Mouse (Mus musculus) c-Kit-positive CD71-positive TER-119-negative erythroid progenitor cells, embryonic 14.5 days (primary cell): ENCODE results near the gene Acsf3.

ENCODE experiments used
- DNase-seq: peaks from one replicate; pipeline ENCODE4 v3.0.0-alpha.2; 2013; ENCODE audit warnings: low read depth

Acsf3 gene

GRCm38 (mm10) chr8:122775285-122776155, at the start of gene Acsf3:
Gene Acsf3, plus strand, starts transcription at chr8:122775486.
- DNase-seq = peak; percentile 50

DNA sequence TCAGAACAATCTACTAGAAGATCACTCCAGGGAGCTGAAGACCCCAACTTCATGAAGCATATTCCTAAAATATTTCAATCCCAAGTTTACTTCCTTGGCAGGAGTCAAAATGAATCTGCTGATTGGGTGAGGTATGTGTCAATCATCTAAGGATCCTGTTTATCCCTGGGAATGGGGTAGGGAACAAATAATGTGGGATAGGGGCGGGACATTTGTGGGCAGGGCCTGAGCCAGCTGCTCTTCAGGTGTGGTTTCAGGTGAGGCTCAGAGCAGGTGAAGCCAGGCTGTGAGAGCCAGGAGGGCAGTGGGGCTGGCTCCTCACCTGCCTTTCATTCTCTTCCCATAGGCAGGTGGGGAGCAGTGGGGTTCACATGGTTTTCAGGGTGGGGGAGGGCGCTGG, 48.5 kb upstream of the Acsf3 start:
- DNase-seq = no peak

DNA sequence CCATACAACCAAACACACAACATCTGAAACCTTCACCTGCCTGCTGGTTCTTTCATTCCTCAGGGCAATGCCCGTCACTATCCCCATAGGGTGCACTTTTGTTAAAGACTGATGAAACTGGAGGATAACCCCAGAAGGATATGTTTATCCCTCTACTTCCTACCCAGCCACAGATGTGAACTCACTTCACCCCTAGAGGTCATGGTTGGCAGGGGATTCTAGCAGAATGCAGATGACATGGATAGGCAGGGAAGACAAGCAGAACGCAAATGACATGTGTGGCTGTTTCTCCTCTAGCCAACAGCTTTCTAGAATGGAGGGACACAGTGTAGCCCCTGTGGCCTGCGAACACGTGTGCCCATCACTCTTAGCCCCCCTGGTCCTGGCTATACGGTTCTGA, 47.9 kb upstream of the Acsf3 start:
- DNase-seq = no peak

DNA sequence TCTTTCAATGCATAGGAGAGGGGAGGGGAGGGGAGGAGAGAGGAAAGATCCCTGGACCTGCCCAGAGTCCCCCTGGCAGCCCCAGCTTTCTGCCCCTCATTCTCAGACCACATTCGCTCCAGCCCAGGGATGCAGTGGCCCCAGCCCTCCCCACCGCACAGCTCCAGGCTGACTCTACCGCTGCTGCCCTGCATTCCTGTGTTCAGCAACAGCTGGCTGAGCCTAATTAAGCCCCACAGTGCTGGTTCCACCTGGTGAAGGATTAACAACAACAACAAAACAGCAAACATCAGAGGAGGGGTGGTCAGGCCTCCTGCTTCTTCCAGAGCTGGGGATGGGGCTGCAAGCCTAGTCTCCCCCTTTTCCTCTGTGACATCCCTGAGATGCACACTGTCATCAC, 46.7 kb upstream of the Acsf3 start:
- no peak for DNase-seq

DNA sequence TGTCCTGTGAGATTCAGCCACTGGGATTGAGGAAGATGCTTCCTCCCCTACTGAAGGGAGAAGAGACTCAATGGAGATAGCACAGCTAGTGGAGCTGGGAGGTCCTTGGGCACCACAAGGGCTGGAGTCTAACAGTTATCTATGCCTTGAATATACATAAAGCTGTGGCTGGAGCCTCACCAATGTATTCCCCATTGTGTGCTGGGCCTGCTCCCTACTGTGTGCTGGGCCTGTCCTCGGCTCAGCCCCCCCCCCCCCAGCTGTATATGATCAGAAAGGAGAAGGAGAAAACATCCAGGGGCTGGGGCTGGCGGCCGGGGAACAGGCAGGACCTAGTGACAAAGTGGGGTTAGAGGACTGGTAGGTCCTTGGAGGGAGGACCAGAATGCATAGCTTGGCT, 40.2 kb upstream of the Acsf3 start:
- no peak for DNase-seq

DNA sequence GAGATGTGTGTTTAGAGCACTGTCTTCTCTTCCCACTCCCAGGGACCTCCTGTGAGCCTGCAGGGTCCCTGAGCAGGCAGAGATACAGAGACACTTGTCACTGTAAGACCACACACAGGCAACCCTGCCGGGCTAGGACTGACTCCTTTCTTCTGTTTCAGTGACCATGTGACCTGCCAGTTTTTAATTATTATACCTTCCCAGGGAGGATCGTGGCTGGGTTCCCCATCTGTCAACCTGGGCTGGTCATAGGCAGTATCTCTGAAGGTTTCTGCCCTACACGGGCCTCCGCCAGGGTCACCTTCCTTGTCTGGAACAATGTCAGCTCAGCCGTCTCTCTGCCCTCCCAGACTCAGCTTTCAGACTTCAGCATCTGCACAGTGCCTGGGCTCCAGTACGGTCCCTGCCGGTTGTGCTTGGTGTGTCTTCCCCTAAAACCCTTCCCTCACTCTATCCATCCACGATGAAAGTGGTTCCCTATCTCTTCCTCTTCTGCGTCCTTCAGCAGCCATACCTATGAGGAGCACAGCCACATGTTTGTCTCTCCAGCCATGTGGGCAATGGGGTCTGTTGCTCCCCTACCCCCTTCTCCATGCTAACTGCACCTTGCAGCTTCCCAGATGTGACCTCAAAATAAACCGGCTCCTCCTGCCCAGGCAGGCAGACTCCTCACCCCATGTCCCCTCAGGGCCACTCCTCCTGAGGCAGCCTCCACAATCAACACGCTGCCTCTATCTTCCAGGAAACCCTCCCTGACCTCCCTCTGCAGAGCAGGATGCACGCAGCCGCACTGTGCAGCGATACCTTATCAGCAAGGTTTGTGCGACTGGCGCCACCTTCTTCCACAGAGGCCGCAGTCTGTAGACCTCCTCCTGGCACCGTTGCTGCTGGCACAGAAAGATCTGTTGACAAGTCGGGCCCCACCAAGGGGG, 39.5 kb upstream of the Acsf3 start:
- DNase-seq = peak; percentile 75

DNA sequence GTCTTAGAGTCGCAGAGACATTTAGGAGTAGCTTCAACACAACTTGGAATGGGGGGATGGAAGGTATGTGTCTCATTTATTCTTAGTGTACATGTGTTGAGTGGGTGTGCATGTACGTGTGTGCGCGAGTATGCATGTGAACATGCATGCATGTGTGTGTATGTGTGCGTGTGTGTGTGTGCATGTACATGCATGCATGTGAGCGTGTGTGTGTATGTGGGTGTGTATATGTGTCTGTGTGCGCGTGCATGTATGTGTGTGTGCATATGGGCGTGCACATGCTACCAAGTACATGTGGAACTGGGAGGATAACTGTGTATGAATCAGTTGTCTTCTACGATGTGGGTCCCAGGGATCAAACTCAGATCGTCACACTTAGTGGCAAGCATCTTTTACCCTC, 38.7 kb upstream of the Acsf3 start:
- no peak for DNase-seq

DNA sequence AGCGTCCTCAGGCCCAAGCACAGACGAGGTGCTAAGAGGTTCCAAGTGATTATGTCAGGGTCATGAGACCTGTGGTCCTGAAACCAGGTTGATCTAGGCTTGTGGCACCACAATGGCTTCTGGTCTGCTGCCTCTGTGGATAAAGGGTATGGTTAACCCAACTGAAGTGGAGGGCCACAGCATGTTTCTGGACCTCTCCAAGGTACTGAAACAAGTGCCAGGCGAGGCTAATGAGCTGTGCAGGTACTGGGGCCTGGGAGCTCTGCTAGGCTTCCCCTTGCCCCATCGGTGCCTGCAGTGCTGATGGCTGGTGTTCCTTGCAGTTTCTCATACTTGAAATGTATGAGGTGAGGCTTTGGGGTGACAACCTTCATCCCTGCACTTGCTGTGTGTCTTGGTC, 38.2 kb upstream of the Acsf3 start:
- DNase-seq = no peak

GRCm38 (mm10) chr8:122737886-122738285, 37.4 kb upstream of the Acsf3 start:
- no peak for DNase-seq

DNA sequence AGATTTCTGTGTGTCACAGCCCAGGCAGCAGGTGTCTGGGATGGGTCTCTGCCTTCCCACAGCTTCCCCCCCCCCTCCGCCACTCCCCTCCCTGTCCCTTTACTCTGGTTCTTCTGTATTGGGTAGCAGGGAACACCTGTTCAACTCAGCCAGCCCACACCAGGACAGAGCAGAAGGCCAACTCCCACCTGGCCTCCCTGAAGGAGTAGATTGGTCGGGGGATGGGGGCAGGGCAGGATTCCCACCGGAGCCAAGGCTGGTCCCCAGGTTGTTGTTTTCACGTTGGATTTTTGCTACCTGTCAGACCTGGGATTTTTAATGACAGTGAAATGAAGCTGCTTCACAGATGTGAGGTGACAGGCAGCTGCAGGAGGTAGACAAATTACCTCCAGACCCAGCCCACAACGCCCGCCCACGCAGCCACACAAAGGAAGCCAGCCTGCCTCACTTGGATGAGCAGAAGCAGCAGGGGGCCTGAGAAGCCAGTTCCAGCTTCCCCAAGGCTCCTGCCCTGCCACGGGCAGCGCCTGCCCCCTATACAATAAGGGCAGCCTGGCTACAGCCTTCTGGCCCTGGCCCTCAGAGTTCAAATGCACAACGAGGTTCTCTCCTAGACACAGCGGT, 36.1 kb upstream of the Acsf3 start:
- DNase-seq = no peak

DNA sequence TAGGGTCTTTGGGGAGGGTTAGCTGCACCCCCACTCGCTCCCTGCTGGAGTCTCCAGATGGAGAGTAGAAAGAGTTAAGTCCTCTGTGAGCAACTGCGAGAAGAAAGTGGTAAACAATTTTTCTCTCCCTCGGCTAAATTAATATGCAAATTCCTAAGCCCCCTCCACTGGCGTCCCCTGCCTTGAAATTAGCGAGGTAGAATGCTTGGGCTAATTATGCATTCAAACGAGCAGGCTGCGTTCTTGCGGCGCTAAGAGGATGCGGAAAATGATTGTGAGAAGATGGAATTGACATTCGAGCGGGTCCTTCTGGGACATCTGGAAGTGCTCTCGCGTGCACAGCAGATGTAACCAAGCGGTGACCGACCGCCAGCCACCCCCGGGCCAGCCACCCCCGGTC, 32.8 kb upstream of the Acsf3 start:
- no peak for DNase-seq

GRCm38 (mm10) chr8:122745022-122745749, 30.1 kb upstream of the Acsf3 start:
- no peak for DNase-seq

DNA sequence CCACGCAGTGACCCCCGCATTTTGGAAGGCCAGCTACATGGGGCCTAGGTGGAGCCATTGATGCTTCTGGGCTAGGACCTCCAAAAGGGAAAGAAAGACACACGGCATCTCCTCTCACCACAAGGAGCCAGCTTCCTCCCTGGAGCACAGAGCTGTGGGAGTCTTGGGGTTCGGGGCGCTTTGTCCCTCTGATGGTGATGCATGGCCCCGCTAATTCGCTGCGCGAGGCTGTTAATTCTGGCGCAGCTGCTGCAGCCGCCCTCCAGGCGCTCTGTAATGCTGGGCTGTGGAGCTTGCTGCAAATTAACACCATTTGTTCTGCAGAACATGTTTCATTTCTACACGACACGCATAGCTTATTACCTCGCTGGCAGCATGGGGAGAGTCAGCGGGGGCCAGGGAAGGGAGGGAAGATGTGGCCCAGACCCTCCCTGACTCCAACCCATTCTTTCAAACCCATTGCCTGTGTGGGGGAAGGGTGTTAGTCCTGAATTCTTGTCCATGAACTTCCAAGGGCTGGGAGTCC, 29.5 kb upstream of the Acsf3 start:
- DNase-seq = no peak

DNA sequence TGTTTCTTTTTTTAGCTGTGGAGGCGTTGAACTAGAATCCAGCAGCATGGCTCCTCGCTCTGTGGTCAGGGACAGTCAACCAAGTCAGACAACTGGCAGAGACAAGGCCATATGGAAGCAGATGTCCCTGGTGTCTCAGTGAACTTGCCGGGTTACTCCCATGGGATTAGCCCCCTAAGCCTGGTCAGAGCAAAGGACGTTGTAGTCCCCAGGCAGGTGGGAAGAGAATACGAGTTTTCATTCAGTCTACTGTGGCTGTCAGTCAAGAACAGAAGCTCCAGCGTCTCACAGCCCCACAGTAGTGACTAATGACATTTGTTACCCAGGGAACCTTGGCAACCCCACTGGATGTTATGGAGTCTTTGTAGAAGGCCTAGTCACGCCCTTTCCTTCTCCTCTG, 28.8 kb upstream of the Acsf3 start:
- DNase-seq = no peak

GRCm38 (mm10) chr8:122747825-122748224, 27.5 kb upstream of the Acsf3 start:
- no peak for DNase-seq

DNA sequence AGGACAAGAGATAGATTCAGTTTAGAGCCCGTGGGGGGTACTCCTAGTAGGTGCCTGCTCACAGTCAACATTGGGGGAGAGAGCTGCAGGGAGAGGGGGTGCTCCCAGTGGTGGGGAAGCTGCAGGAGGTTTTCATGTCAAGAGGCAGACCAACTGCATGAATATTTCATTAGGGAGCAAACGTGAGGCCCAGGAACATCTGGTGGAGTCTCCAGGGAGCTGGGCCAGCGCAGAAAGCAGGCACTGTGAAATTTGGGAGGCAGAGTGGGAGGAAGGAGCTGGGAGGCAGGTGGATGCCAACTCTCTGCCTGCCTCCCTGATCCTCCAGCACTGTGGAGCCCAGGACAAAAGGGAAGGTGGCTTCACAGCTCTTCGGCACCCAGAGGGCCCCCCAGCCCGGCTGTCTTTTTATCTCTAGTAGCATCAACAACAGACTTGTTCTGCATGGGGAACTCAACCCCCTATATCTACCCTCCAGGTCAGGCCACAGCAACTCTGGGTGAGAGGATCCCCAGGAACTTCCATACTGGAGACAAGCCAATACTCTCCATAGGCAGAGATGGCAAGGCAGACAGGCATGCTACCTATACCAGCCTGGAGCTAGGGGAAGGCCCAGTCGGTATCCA, 25.8 kb upstream of the Acsf3 start:
- no peak for DNase-seq

DNA sequence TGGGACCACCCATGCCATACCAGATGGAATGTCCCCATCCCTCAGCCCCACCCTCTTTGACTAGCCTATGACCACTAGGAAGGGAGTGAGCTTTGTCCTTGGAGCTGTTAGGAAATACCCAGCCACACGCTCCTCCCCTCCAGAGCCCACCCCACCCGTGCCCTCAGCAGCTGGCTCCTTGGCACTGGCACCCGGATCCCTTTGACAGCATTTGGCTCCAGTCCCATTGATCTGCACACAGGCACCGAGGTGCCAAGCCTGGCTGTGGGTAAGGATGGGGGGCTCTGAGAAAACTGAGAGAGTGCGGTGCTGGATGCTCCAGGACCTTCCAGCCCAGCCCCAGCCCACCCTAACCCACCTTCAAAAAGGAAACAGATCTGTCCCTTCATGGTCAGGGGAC, 23.9 kb upstream of the Acsf3 start:
- DNase-seq = no peak

DNA sequence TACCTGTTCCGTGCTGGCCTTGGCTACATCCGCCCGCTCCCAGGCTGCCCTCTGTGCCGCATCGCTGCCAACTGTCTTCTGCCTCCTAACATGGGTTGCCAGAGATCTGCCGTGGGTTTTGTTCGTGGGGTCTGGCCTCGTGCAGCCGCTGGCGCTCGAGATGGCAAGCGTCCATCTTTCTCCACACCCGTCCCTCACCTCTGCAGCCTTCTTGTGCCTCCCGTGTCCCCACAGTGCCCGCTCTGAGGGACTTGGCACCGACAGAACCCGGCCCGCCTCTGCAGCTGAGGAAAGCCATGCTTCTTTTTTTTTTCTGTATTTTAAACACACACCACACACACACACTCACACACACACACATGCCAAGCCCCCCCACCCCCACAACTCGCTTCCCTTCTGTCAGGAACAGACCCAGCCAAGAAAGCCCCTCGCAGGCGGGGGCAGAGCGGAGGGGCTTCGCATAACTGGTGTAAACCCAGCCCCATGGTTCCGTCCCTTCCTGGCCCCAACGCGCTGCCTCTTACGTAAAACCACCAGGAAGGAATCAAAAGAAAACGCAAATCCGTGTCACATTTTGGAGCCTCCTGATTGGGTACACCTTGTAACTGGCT, 23.1 kb upstream of the Acsf3 start:
- DNase-seq = no peak

DNA sequence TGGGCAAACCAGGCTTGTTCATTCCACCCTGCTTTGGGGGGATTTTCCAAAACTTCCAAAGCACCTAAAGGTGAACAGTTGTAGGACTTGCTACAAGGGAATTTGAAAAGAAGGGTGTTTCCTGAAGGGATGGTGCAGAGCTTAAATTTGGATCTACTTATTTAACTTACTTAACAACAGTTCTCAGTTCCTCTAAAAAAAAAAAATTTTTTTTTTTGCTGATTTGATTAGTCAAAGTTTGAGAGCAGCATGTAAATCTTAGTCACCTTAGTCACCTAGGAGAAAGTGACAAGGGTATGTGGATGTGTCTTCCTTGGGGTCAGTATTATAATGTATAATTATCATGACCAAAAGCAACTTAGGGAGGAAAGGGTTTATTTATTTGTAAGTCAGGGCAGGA, 16.7 kb upstream of the Acsf3 start:
- no peak for DNase-seq

DNA sequence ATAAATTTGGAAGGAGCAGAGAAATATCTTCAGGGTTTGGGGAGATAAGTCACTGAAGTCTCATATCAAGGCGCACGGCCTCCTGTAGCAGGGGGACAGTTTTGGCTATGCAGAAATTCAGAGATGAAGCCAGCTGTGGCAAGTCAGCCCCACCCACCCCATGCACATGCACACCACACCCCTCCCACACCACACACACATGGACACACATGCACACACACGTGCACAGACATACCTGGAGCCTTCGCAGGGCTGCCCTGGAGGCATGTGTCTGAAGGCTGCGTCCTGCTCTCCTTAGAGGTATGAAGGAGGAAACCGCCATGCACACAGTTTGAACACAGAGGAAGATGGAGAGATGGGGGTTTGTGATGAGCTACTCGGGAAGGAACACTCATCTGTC, 15.2 kb upstream of the Acsf3 start:
- no peak for DNase-seq

GRCm38 (mm10) chr8:122761109-122761508, 14.2 kb upstream of the Acsf3 start:
- DNase-seq = no peak
